Mouse (Mus musculus): Measurements from ENCODE around the gene Defb21. TPM values are rescaled to one million over a fixed set of nuclear protein-coding genes. Genes with fewer than 3 reads are reported as not detected.

The Defb21 gene
- polyA plus RNA-seq, 1 experiment, result not detected

DNA sequence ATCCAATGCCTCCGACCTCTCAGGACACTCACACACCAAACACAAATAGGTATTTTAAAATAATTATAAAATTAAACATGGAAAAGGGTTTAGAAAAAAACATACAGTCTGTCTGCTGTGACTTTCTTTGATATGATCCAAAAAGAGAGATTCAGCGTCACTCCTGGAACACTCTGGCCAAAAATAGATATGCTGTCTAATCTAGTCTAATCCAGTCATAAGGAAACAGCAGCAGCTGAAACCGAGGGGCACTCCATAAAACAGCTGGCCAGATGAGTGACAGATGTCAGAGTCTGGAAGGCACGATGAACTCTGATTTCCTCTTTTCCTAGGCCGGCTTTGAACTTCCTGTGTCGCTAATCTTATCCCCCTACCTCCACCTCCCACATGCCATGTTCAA lies 43.9 kb downstream of the Defb21 start:
- Histone ChIP-seq H3K27ac (ENCODE audit: insufficient read depth, low read depth, low read length) (no peak overlapping the region), H3K4me3 (ENCODE audit: insufficient read depth, low read depth, low read length) (no peak overlapping the region), H3K4me1 (ENCODE audit: control insufficient read depth, insufficient read depth, low read length) (no peaks in the 10 kb centered on the region)
- TF ChIP-seq POLR2A (IDR thresholded peaks at IDR 0.05; ENCODE audit: insufficient read depth, low read depth, low read length), result no peak
- no peak for TF ChIP-seq CTCF (IDR thresholded peaks at IDR 0.05; ENCODE audit: insufficient read depth, low read depth, low read length)
- WGBS, result 84% methylated on average over 6 of the region's 6 CpGs

- Histone ChIP-seq H3K4me3 (ENCODE audit: insufficient read depth, low read depth, low read length) (no peak overlapping the region), H3K4me1 (ENCODE audit: control insufficient read depth, insufficient read depth, low read length) (no peaks in the 10 kb centered on the region), H3K27ac (ENCODE audit: insufficient read depth, low read depth, low read length) (no peak overlapping the region)
- no peak for TF ChIP-seq CTCF (IDR thresholded peaks at IDR 0.05; ENCODE audit: insufficient read depth, low read depth, low read length)
- no peak for TF ChIP-seq POLR2A (IDR thresholded peaks at IDR 0.05; ENCODE audit: insufficient read depth, low read depth, low read length)
- 64% methylated on average over 5 of the region's 5 CpGs for WGBS
Observed at GRCm38 (mm10) chr2:152617374-152617773, 44.8 kb downstream of the Defb21 start.

DNA sequence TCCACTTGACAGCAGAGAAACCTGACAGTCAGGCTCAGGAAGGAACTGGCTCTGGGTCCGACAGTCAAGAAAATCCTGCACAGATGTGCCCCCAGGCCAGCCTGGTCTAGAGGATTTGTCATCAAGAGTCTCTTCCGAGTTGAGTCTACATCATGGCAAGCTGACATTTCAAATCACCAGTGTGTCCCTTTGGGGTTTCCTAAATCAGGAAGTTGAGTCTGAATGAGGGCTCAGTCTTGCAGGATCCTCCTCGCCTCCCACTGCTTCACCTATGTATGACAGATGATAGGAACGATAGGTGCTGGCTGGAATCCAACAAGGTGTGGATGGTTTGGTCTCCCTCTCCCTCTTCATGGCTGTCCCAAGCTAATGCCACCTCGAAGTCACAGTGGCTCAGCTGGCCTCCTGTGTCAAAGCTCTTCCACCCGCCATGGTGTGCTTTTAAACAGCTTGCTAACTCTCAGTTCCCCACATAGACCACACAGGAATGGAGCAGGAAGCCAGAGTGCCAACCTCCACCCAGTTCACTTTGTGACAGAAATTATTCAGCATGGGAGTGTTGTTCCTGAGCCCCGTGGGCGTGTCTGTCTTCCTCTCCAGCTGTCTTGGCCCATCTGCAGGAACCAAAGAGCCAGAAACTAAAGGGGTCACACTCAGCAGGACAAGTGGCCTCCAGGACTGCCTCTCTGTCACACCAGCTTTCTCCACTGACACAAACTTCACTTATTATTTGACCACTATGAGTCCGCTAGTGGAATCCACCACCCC lies 48.0 kb downstream of the Defb21 start:
- TF ChIP-seq POLR2A (IDR thresholded peaks at IDR 0.05; ENCODE audit: insufficient read depth, low read depth, low read length), result no peak
- TF ChIP-seq CTCF (IDR thresholded peaks at IDR 0.05; ENCODE audit: insufficient read depth, low read depth, low read length), result no peak
- no peak overlapping the region for H3K4me3 ChIP-seq (ENCODE audit: insufficient read depth, low read depth, low read length)
- 73% methylated on average over 9 of the region's 9 CpGs for WGBS
- H3K27ac ChIP-seq (ENCODE audit: insufficient read depth, low read depth, low read length), result no peak overlapping the region
- no peaks in the 10 kb centered on the region for H3K4me1 ChIP-seq (ENCODE audit: control insufficient read depth, insufficient read depth, low read length)

DNA sequence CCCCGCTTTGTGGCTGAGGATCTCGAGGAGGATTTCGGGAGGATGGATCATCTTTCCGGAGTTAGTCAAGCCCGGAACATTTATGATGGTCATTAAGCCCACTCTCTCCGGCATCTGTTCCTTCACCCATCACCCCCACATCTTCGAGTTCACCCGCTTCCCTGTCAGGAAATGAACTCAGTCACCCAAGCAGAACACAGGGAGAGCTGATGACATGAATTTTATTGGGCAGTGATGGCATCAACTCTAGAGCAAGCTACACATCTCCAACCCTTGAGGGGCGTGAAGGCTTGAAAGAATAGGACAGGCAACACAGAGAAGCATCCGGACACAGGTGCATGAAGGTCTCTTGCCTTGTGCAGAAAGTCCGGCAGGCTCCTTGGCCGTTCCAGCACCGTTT lies 49.6 kb downstream of the Defb21 start:
- 91% methylated on average over 13 of the region's 13 CpGs for WGBS
- TF ChIP-seq POLR2A (IDR thresholded peaks at IDR 0.05; ENCODE audit: insufficient read depth, low read depth, low read length) (no peak), CTCF (IDR thresholded peaks at IDR 0.05; ENCODE audit: insufficient read depth, low read depth, low read length) (no peak)
- Histone ChIP-seq H3K4me1 (ENCODE audit: control insufficient read depth, insufficient read depth, low read length) (peaks cover 7% of the 10 kb centered on the region), H3K27ac (ENCODE audit: insufficient read depth, low read depth, low read length) (no peak overlapping the region), H3K4me3 (ENCODE audit: insufficient read depth, low read depth, low read length) (no peak overlapping the region)

- TF ChIP-seq POLR2A (IDR thresholded peaks at IDR 0.05; ENCODE audit: insufficient read depth, low read depth, low read length) (no peak), CTCF (IDR thresholded peaks at IDR 0.05; ENCODE audit: insufficient read depth, low read depth, low read length) (no peak)
- Histone ChIP-seq H3K4me3 (ENCODE audit: insufficient read depth, low read depth, low read length) (no peak within 1 kb of the TSS), H3K27ac (ENCODE audit: insufficient read depth, low read depth, low read length) (no peak within 1 kb of the TSS), H3K4me1 (ENCODE audit: control insufficient read depth, insufficient read depth, low read length) (peaks cover 11% of the 10 kb centered on the region)
- 85% methylated on average over 7 of the region's 7 CpGs for WGBS
Observed at GRCm38 (mm10) chr2:152622953-152623352, 50.4 kb downstream of the Defb21 start, which contains the start of gene Defb25. Gene Defb25, minus strand, starts transcription at chr2:152623053.

Other genes with a start within 250 kb of the Defb21 start
- not detected in 2 replicates for gene Rbck1, start 240.1 kb upstream of the Defb21 start, polyA plus RNA-seq (2012; ENCODE audit: insufficient read depth, insufficient read length, low replicate concordance, missing spikeins)
- gene Trib3, start 228.7 kb upstream of the Defb21 start, polyA plus RNA-seq (2012; ENCODE audit: insufficient read depth, insufficient read length, low replicate concordance, missing spikeins), result not detected in 2 replicates
- not detected in 2 replicates for gene Nrsn2, start 196.1 kb upstream of the Defb21 start, polyA plus RNA-seq (2012; ENCODE audit: insufficient read depth, insufficient read length, low replicate concordance, missing spikeins)
- gene Sox12, start 174.7 kb upstream of the Defb21 start, polyA plus RNA-seq (2012; ENCODE audit: insufficient read depth, insufficient read length, low replicate concordance, missing spikeins), result not detected in 2 replicates
- not detected in 2 replicates for gene Zcchc3, start 157.7 kb upstream of the Defb21 start, polyA plus RNA-seq (2012; ENCODE audit: insufficient read depth, insufficient read length, low replicate concordance, missing spikeins)
- gene 6820408C15Rik, start 157.2 kb upstream of the Defb21 start, polyA plus RNA-seq (2012; ENCODE audit: insufficient read depth, insufficient read length, low replicate concordance, missing spikeins), result not detected in 2 replicates
- not detected in 2 replicates for gene Defb23, start 108.1 kb upstream of the Defb21 start, polyA plus RNA-seq (2012; ENCODE audit: insufficient read depth, insufficient read length, low replicate concordance, missing spikeins)
- not detected in 2 replicates for gene Defb20, start 95.7 kb upstream of the Defb21 start, polyA plus RNA-seq (2012; ENCODE audit: insufficient read depth, insufficient read length, low replicate concordance, missing spikeins)
- not detected in 2 replicates for gene Defb22, start 82.6 kb upstream of the Defb21 start, polyA plus RNA-seq (2012; ENCODE audit: insufficient read depth, insufficient read length, low replicate concordance, missing spikeins)
- not detected in 2 replicates for gene Defb26, start 61.1 kb upstream of the Defb21 start, polyA plus RNA-seq (2012; ENCODE audit: insufficient read depth, insufficient read length, low replicate concordance, missing spikeins)
- not detected in 2 replicates for gene Defb28, start 54.5 kb upstream of the Defb21 start, polyA plus RNA-seq (2012; ENCODE audit: insufficient read depth, insufficient read length, low replicate concordance, missing spikeins)
- not detected in 2 replicates for gene Defb29, start 32.6 kb upstream of the Defb21 start, polyA plus RNA-seq (2012; ENCODE audit: insufficient read depth, insufficient read length, low replicate concordance, missing spikeins)
- gene Gm17416, start 3.4 kb upstream of the Defb21 start, polyA plus RNA-seq (2012; ENCODE audit: insufficient read depth, insufficient read length, low replicate concordance, missing spikeins), result not detected in 2 replicates
- gene Defb19, start 7.6 kb downstream of the Defb21 start, polyA plus RNA-seq (2012; ENCODE audit: insufficient read depth, insufficient read length, low replicate concordance, missing spikeins), result not detected in 2 replicates
- not detected in 2 replicates for gene Defb45, start 26.7 kb downstream of the Defb21 start, polyA plus RNA-seq (2012; ENCODE audit: insufficient read depth, insufficient read length, low replicate concordance, missing spikeins)
- gene Defb36, start 31.6 kb downstream of the Defb21 start, polyA plus RNA-seq (2012; ENCODE audit: insufficient read depth, insufficient read length, low replicate concordance, missing spikeins), result not detected in 2 replicates
- not detected in 2 replicates for gene Defb25, start 50.3 kb downstream of the Defb21 start, polyA plus RNA-seq (2012; ENCODE audit: insufficient read depth, insufficient read length, low replicate concordance, missing spikeins)
- not detected in 2 replicates for gene Rem1, start 54.2 kb downstream of the Defb21 start, polyA plus RNA-seq (2012; ENCODE audit: insufficient read depth, insufficient read length, low replicate concordance, missing spikeins)
- gene H13, start 96.7 kb downstream of the Defb21 start, polyA plus RNA-seq (2012; ENCODE audit: insufficient read depth, insufficient read length, low replicate concordance, missing spikeins), result not detected in 2 replicates
- not detected in 2 replicates for gene Mcts2, start 114.3 kb downstream of the Defb21 start, polyA plus RNA-seq (2012; ENCODE audit: insufficient read depth, insufficient read length, low replicate concordance, missing spikeins)
- not detected in 2 replicates for gene Id1, start 163.5 kb downstream of the Defb21 start, polyA plus RNA-seq (2012; ENCODE audit: insufficient read depth, insufficient read length, low replicate concordance, missing spikeins)
- gene Cox4i2, start 181.4 kb downstream of the Defb21 start, polyA plus RNA-seq (2012; ENCODE audit: insufficient read depth, insufficient read length, low replicate concordance, missing spikeins), result not detected in 2 replicates